Mouse (Mus musculus) CH12F3 (cell line): ENCODE measurements around the gene Timm10b.

Source experiments
- in situ Hi-C: fragments of 300-500 bp; cut with MboI; formaldehyde crosslinking; loops from 2 replicates; pipeline ENCODE4 v1.14.3; 2020; ENCODE audit warnings: low sequenced_read_pairs

Gene Timm10b

DNA sequence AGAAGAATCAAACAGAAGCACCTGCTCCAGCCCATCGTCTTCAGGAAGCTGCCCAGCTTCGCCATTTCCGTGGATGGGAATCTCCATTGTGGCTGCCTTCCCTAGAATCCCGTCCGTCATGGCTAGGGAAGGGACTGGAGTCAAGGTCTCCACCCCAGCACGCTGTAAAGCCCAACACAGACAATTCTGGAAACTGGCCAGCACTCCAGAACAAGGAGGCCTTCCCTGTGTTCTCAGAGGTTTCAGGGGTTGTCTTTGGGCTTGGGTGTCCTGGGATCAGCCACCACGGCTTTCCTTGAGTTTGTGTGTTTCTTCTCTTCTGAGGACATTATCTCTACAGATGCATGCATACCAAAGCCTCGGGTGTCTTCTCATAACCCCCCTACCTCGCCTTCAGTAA lies 552 bp upstream of the Timm10b start:
- in situ Hi-C loops, result loop anchor here (25.0 kb wide), 1 partner anchor 102 kb away; no protein-coding TSS in a partner anchor

DNA sequence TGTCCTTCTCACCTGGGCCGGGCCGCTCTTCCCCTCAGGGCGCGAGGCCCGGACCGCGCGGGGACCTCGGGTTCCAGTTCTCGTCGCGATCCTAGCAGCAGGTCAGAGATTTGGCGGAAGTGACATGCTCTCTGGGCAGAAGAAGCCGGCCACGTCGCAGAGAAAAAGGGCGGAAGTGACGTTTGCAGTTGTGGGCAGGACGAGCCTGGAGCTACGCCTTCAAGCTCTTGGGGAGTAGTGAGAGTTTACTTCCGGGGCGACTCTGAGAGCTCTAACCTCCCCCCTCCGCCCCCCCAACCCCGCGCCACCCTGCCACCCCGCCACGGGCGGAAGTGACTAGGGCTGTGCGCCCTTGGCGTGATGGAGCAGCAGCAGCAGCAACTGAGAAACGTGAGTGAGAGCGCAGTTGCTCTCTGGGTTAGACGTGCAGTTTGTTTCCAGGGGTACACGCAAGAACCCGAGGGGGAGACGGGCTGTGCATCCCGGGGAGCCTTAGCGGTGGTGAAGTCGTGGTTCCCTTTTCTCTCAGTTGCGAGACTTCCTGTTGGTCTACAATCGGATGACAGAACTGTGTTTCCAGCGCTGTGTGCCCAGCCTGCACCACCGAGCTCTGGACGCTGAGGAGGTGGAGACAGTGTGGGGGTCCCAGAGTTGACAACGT lies 507 bp downstream of the Timm10b start, which contains the start of the genes Arfip2 and Gm45799:
Gene Arfip2, minus strand, starts transcription at position 184 of the 661 bp plus-strand sequence.
Gene Gm45799, plus strand, starts transcription at position 320 of the 661 bp plus-strand sequence.
- in situ Hi-C loops, result loop anchor here (25.0 kb wide), 1 partner anchor 103 kb away; no protein-coding TSS in a partner anchor

- in situ Hi-C loops, result loop anchor here (25.0 kb wide), 1 partner anchor 104 kb away; no protein-coding TSS in a partner anchor
Observed at GRCm38 (mm10) chr7:105640894-105641255, 1.0 kb downstream of the Timm10b start.

GRCm38 (mm10) chr7:105641936-105642335 lies 2.1 kb downstream of the Timm10b start:
- in situ Hi-C loops, result loop anchor here (25.0 kb wide), 1 partner anchor 105 kb away; no protein-coding TSS in a partner anchor

- in situ Hi-C loops, result no loop called here
Observed at GRCm38 (mm10) chr7:105650639-105651435, 11.0 kb downstream of the Timm10b start, which contains the start of gene Dnhd1. TSS of gene Dnhd1 (plus strand) at chr7:105650827.

DNA sequence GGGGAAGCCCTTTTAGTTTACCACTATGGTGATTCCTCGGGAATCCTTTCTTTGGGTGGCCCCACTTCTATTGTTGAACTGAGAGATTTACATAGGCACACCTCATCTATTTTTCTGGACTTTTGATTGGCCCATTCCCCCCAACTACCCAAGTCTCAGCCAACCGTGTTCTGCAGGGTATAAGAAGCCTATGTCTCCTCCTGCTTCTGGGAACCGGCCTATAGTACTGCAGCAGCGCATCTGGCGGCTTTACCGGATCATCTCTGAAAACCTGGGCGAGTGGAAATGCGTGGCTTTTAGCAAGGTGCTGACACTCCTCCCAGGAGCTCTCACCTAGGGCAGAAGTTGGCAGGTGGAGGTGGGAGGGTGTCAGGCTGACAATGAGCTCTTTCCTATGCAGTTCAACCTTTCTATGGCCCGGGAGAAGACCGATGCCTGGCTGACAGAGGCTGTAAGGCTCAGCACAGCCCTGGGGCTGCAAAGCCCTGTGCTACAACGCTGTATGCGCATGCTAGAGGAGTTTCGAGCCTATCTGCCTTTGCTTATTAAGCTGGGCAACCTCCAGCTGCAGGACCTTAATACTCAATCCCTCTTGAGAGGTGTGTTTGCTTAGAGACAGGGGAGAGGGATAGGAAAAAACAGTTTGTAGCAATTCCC lies 45.8 kb downstream of the Timm10b start:
- in situ Hi-C loops, result no loop called here

- in situ Hi-C loops, result no loop called here
Observed at GRCm38 (mm10) chr7:105690875-105691274, 51.0 kb downstream of the Timm10b start.
